Mouse (Mus musculus): ENCODE results near the gene Dohh.

DNA sequence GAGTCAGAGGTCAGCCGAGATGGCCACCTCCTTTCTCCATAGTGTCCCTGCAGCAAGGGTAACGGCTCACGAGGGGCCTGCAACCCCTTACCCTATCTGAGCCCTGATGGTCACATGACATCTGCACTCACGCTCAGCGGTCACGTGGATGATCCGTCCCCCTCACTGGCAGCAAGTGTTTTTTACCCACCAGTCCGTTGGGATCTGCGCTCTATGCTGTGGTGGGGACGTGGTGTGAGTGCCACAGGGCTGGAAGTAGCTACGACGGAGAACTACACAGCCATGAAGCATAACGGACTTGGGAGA lies 24.1 kb downstream of the Dohh start:
- TF ChIP-seq CTCF (IDR thresholded peaks at IDR 0.05; ENCODE audit: low read depth) (no peak), EP300 (IDR thresholded peaks at IDR 0.05; ENCODE audit: low read depth) (no peak)

Data from liver, postnatal 0 days (tissue).